Mouse (Mus musculus): Measurements from ENCODE around the gene Olfr959. TPM values are rescaled to one million over a fixed set of nuclear protein-coding genes. Genes with fewer than 3 reads are reported as not detected.
A peak's percentile ranks its signal among the peaks of the same experiment; 100 is the strongest.

The Olfr959 gene
- not detected in 2 replicates for polyA plus RNA-seq (2016; fragmentation: Nextera tagmentation; extraction: Ambion mirVana)

- Histone ChIP-seq H3K4me1 (no peaks in the 10 kb centered on the region), H3K9ac (no peak within 1 kb of the TSS), H3K36me3 (no peaks in the 10 kb centered on the region), H3K9me3 (no peaks in the 10 kb centered on the region), H3K27me3 (replicated peaks) (no peaks in the 10 kb centered on the region), H3K4me2 (replicated peaks) (no peak within 1 kb of the TSS), H3K27ac (no peak within 1 kb of the TSS), H3K4me3 (no peak within 1 kb of the TSS)
- ATAC-seq (ENCODE audit: low FRiP score, low read depth) = no peak
- WGBS = 85% methylated on average over 3 of the region's 3 CpGs
These were observed at the start of gene Olfr959 for GRCm38 (mm10) chr9:39575469-39575868. Gene Olfr959 (minus strand): TSS chr9:39575569.

GRCm38 (mm10) chr9:39624711-39625110, 49.3 kb upstream of the Olfr959 start:
- no peak overlapping the region for H3K27ac ChIP-seq
- H3K9me3 ChIP-seq = no peaks in the 10 kb centered on the region
- H3K36me3 ChIP-seq = no peaks in the 10 kb centered on the region
- no peak for ATAC-seq (ENCODE audit: low FRiP score, low read depth)
- no peak overlapping the region for H3K9ac ChIP-seq
- no peaks in the 10 kb centered on the region for H3K4me1 ChIP-seq
- no peak overlapping the region for H3K4me3 ChIP-seq
- no peaks in the 10 kb centered on the region for H3K27me3 ChIP-seq (replicated peaks)
- WGBS = 61% methylated on average over 2 of the region's 2 CpGs
- H3K4me2 ChIP-seq (replicated peaks) = no peak overlapping the region

DNA sequence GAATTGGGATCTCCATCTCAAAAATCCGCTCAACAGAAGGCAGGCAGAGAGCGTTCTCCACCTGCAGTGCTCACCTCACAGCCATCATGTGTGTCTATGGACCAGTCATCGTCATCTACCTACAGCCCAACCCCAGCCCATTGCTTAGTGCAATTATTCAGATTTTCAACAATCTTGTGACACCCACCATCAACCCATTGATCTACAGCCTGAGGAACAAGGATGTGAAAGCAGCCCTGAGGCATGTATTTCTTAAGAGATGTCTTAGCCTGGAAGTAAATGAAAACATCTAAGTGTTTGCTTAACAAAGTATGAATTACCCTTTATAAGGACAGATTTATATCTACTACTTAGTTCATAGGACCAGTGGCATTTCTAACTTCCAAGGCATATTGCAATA, 48.4 kb upstream of the Olfr959 start:
- Histone ChIP-seq H3K9ac (no peak overlapping the region), H3K4me3 (no peak overlapping the region), H3K9me3 (no peaks in the 10 kb centered on the region), H3K27ac (no peak overlapping the region), H3K27me3 (replicated peaks) (no peaks in the 10 kb centered on the region), H3K36me3 (no peaks in the 10 kb centered on the region), H3K4me1 (no peaks in the 10 kb centered on the region), H3K4me2 (replicated peaks) (no peak overlapping the region)
- ATAC-seq (ENCODE audit: low FRiP score, low read depth) = no peak
- WGBS = 91% methylated on average over 3 of the region's 3 CpGs

- Histone ChIP-seq H3K4me3 (no peak within 1 kb of the TSS), H3K4me2 (replicated peaks) (no peak within 1 kb of the TSS), H3K4me1 (no peaks in the 10 kb centered on the region), H3K27ac (no peak within 1 kb of the TSS), H3K36me3 (no peaks in the 10 kb centered on the region), H3K9me3 (no peaks in the 10 kb centered on the region), H3K9ac (no peak within 1 kb of the TSS), H3K27me3 (replicated peaks) (no peaks in the 10 kb centered on the region)
- 82% methylated on average over 1 of the region's 1 CpGs for WGBS
- no peak for ATAC-seq (ENCODE audit: low FRiP score, low read depth)
These were observed 45.7 kb upstream of the Olfr959 start, which contains the start of gene Olfr960 for GRCm38 (mm10) chr9:39621073-39621472. Gene Olfr960 (plus strand): TSS chr9:39621373.

DNA sequence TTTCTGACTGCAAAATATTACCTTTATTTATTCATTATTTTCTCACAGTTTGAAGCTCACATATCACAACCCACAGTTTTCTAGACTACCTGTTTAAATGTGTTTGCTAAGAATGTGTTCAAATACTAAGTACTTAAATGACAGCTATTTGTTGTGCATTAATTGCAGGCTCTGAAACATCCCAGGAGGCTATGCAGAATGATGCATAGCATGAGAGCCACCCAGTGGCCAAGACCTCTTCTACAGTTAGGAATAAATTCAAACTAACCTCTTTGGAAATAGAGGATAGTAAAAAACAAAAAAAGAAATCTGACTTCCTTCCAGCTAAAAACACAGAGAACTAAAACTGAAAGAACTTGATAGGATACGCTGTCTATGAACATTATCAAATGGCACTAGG, 36.6 kb upstream of the Olfr959 start:
- no peaks in the 10 kb centered on the region for H3K27me3 ChIP-seq (replicated peaks)
- no peak overlapping the region for H3K9ac ChIP-seq
- H3K36me3 ChIP-seq = no peaks in the 10 kb centered on the region
- no peak overlapping the region for H3K27ac ChIP-seq
- H3K4me2 ChIP-seq (replicated peaks) = no peak overlapping the region
- 56% methylated on average over 1 of the region's 1 CpGs for WGBS
- no peaks in the 10 kb centered on the region for H3K4me1 ChIP-seq
- ATAC-seq (ENCODE audit: low FRiP score, low read depth) = peak; percentile 53; the same call in 1 of the 2 replicates
- H3K9me3 ChIP-seq = no peaks in the 10 kb centered on the region
- no peak overlapping the region for H3K4me3 ChIP-seq

- no peak within 1 kb of the TSS for H3K9ac ChIP-seq
- H3K27ac ChIP-seq = no peak within 1 kb of the TSS
- H3K36me3 ChIP-seq = no peaks in the 10 kb centered on the region
- no peaks in the 10 kb centered on the region for H3K27me3 ChIP-seq (replicated peaks)
- H3K4me2 ChIP-seq (replicated peaks) = no peak within 1 kb of the TSS
- no peak within 1 kb of the TSS for H3K4me3 ChIP-seq
- 78% methylated on average over 3 of the region's 3 CpGs for WGBS
- H3K9me3 ChIP-seq = no peaks in the 10 kb centered on the region
- no peaks in the 10 kb centered on the region for H3K4me1 ChIP-seq
- no peak for ATAC-seq (ENCODE audit: low FRiP score, low read depth)
These were observed 35.0 kb upstream of the Olfr959 start, which contains the start of gene Olfr148 for GRCm38 (mm10) chr9:39610355-39610754. Gene Olfr148 (plus strand): TSS chr9:39610655.

- Histone ChIP-seq H3K4me1 (peaks cover 5% of the 10 kb centered on the region; the same call in 1 of the 2 replicates), H3K4me2 (replicated peaks) (no peak overlapping the region), H3K9ac (no peak overlapping the region), H3K27ac (no peak overlapping the region), H3K9me3 (no peaks in the 10 kb centered on the region), H3K4me3 (no peak overlapping the region), H3K36me3 (no peaks in the 10 kb centered on the region), H3K27me3 (replicated peaks) (no peaks in the 10 kb centered on the region)
- no peak for ATAC-seq (ENCODE audit: low FRiP score, low read depth)
These were observed 33.1 kb upstream of the Olfr959 start for GRCm38 (mm10) chr9:39608497-39608896.

- Histone ChIP-seq H3K36me3 (no peaks in the 10 kb centered on the region), H3K9ac (peak within 1 kb of the TSS; percentile 33; the same call in 1 of the 2 replicates), H3K27ac (no peak within 1 kb of the TSS), H3K4me1 (peaks cover 11% of the 10 kb centered on the region; the same call in 1 of the 2 replicates), H3K4me3 (peak within 1 kb of the TSS; percentile 30), H3K27me3 (replicated peaks) (no peaks in the 10 kb centered on the region), H3K4me2 (replicated peaks) (peak within 1 kb of the TSS; percentile 72), H3K9me3 (no peaks in the 10 kb centered on the region)
- under 1% methylated on average over 8 of the region's 8 CpGs for WGBS
- peak; percentile 51; the same call in 1 of the 2 replicates for ATAC-seq (ENCODE audit: low FRiP score, low read depth)
These were observed 28.7 kb upstream of the Olfr959 start, which contains the start of gene AW551984 for GRCm38 (mm10) chr9:39603999-39604453. Gene AW551984 (minus strand): TSS chr9:39604403.

DNA sequence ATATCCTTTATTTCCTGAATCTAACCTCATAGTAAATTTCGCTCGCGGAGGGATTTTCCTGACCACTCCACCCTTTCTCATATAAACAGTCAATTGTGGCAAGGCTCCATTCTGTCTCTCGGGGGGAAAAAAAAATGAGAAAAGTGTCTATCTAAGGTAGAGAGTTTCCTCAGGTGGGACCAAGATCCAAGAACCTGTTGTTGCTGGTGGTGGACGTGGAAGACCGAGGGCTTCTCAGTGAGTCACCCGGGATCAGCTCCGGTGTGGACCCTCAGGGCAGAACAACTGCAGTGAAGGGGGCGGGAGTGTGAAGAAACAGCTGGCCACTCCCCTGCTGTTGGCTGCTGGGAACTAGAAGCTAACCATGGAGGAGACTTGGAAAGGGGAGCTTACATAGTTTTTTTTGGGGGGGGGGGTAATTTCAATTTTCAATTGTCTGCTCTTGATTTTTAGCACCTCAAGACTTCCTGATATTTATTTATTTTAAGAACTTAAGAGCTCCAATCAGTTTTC, 28.0 kb upstream of the Olfr959 start:
- Histone ChIP-seq H3K27me3 (replicated peaks) (no peaks in the 10 kb centered on the region), H3K27ac (no peak overlapping the region), H3K4me3 (peak overlapping the region; percentile 30), H3K36me3 (no peaks in the 10 kb centered on the region), H3K4me2 (replicated peaks) (peak overlapping the region; percentile 72), H3K9ac (0 out of 2 replicates have a peak overlapping the region, but pooled peaks have one; percentile 33), H3K4me1 (peaks cover 11% of the 10 kb centered on the region; the same call in 1 of the 2 replicates), H3K9me3 (no peaks in the 10 kb centered on the region)
- peak; percentile 67 for ATAC-seq (ENCODE audit: low FRiP score, low read depth)
- 0% methylated on average over 9 of the region's 9 CpGs for WGBS

GRCm38 (mm10) chr9:39602536-39603332, 27.4 kb upstream of the Olfr959 start:
- Histone ChIP-seq H3K9ac (peak overlapping the region; percentile 33; the same call in 1 of the 2 replicates), H3K27me3 (replicated peaks) (no peaks in the 10 kb centered on the region), H3K4me3 (peak overlapping the region; percentile 30), H3K4me1 (peaks cover 11% of the 10 kb centered on the region; the same call in 1 of the 2 replicates), H3K4me2 (replicated peaks) (peak overlapping the region; percentile 72), H3K9me3 (no peaks in the 10 kb centered on the region), H3K36me3 (no peaks in the 10 kb centered on the region), H3K27ac (no peak overlapping the region)
- ATAC-seq (ENCODE audit: low FRiP score, low read depth) = peak; percentile 85
- under 1% methylated on average over 19 of the region's 19 CpGs for WGBS

- no peak overlapping the region for H3K27ac ChIP-seq
- H3K36me3 ChIP-seq = no peaks in the 10 kb centered on the region
- 92% methylated on average over 5 of the region's 5 CpGs for WGBS
- no peak overlapping the region for H3K4me2 ChIP-seq (replicated peaks)
- H3K9ac ChIP-seq = no peak overlapping the region
- no peaks in the 10 kb centered on the region for H3K9me3 ChIP-seq
- no peak overlapping the region for H3K4me3 ChIP-seq
- no peaks in the 10 kb centered on the region for H3K4me1 ChIP-seq
- no peaks in the 10 kb centered on the region for H3K27me3 ChIP-seq (replicated peaks)
- no peak for ATAC-seq (ENCODE audit: low FRiP score, low read depth)
These were observed 1.7 kb upstream of the Olfr959 start for GRCm38 (mm10) chr9:39577050-39577449.

GRCm38 (mm10) chr9:39558349-39558647, 17.1 kb downstream of the Olfr959 start:
- no peaks in the 10 kb centered on the region for H3K36me3 ChIP-seq
- no peak overlapping the region for H3K27ac ChIP-seq

More at GRCm38 (mm10) chr9:39558349-39558647, 17.1 kb downstream of the Olfr959 start:
- Histone ChIP-seq H3K4me3 (no peak overlapping the region), H3K27me3 (replicated peaks) (no peaks in the 10 kb centered on the region), H3K4me1 (no peaks in the 10 kb centered on the region), H3K9ac (no peak overlapping the region), H3K4me2 (replicated peaks) (no peak overlapping the region), H3K9me3 (no peaks in the 10 kb centered on the region)
- ATAC-seq (ENCODE audit: low FRiP score, low read depth) = peak; percentile 36; the same call in 1 of the 2 replicates

All from neural tube, embryonic 12.5 days (tissue).